Mouse (Mus musculus) CH12.LX (cell line): Measurements from ENCODE around the gene Pan3. TPM values are rescaled to one million over a fixed set of nuclear protein-coding genes. Genes with fewer than 3 reads are reported as not detected.

Experiments used
- DNase-seq: peaks from one replicate; pipeline ENCODE4 v3.0.0-alpha.2; 2013; ENCODE audit errors: extremely low read depth
- H3K27ac ChIP-seq: 2 replicates; pipeline ENCODE4 v1.5.1; 2012; ENCODE audit warnings: low read depth, mild to moderate bottlenecking, control low read depth, moderate library complexity; ENCODE audit not compliant: insufficient read depth
- H3K27me3 ChIP-seq: replicated peaks from 2 replicates; pipeline ENCODE3; 2012; ENCODE audit warnings: inconsistent platforms
- H3K36me3 ChIP-seq, 2 experiments: replicated peaks in 1 of 2; 2 replicates each; pipeline versions ENCODE3 to v1.6.1; 2012; ENCODE audit warnings: inconsistent platforms in 1 of 2, low read length in 1 of 2, mild to moderate bottlenecking in 1 of 2, mixed read lengths in 1 of 2, moderate library complexity in 1 of 2; ENCODE audit not compliant: control insufficient read depth in 1 of 2, insufficient read depth in 1 of 2
- H3K4me1 ChIP-seq, 2 experiments: 2 replicates each; pipeline ENCODE4 v1.6.1; 2012; ENCODE audit warnings: inconsistent platforms in 1 of 2, moderate library complexity in 1 of 2; ENCODE audit not compliant: insufficient read depth in 2 of 2, control insufficient read depth in 1 of 2
- H3K4me2 ChIP-seq: 2 replicates; pipeline ENCODE4 v1.6.1; 2012; ENCODE audit warnings: low read depth, mild to moderate bottlenecking, control low read depth; ENCODE audit not compliant: poor library complexity, insufficient read depth, severe bottlenecking
- H3K4me3 ChIP-seq, 3 experiments: fragments of 150-350 bp in 1 of 3; sonication (generic) in 1 of 3; replicated peaks in 1 of 3; 2 replicates each; pipeline versions ENCODE3 to v1.5.1; 2011 to 2012; ENCODE audit warnings: low read depth in 2 of 3, low read length in 2 of 3, mild to moderate bottlenecking in 2 of 3, moderate library complexity in 2 of 3, control low read depth in 1 of 3, improper control_type of control experiment in 1 of 3, inconsistent platforms in 1 of 3, mixed read lengths in 1 of 3; ENCODE audit not compliant: poor library complexity in 1 of 3
- H3K79me2 ChIP-seq: replicated peaks from 2 replicates; pipeline ENCODE4 v1.6.1; 2012; ENCODE audit warnings: mild to moderate bottlenecking, moderate library complexity; ENCODE audit not compliant: control insufficient read depth, poor library complexity, insufficient read depth, severe bottlenecking; ENCODE audit errors: extremely low read depth
- H3K9ac ChIP-seq: 2 replicates; pipeline ENCODE4 v1.6.1; 2012; ENCODE audit warnings: low read depth, mild to moderate bottlenecking, control low read depth, moderate library complexity; ENCODE audit not compliant: insufficient read depth
- H3K9me3 ChIP-seq: replicated peaks from 2 replicates; pipeline ENCODE3; 2012; ENCODE audit warnings: low read length, inconsistent platforms, mixed read lengths
- CHD1 ChIP-seq: IDR thresholded peaks from 2 replicates; pipeline ENCODE4 v1.6.1; 2012; ENCODE audit warnings: low read depth, low read length, improper control_type of control experiment, inconsistent platforms
- CHD2 ChIP-seq: IDR thresholded peaks from 2 replicates; pipeline ENCODE4 v1.6.1; 2011; ENCODE audit warnings: low read length, improper control_type of control experiment
- CTCF ChIP-seq, 2 experiments: IDR thresholded peaks in 1 of 2; conservative IDR thresholded peaks in 1 of 2; 2 replicates each; pipeline ENCODE4 v1.5.1; 2011 to 2012; ENCODE audit warnings: low read depth in 2 of 2, low read length in 2 of 2, improper control_type of control experiment in 1 of 2, inconsistent platforms in 1 of 2, mild to moderate bottlenecking in 1 of 2, moderate library complexity in 1 of 2
- EP300 ChIP-seq: IDR thresholded peaks from 2 replicates; pipeline ENCODE4 v1.6.1; 2011; ENCODE audit warnings: low read length, improper control_type of control experiment
- ETS1 ChIP-seq: conservative IDR thresholded peaks from 2 replicates; pipeline ENCODE4 v1.6.1; 2012; ENCODE audit warnings: low read depth, mild to moderate bottlenecking, inconsistent platforms, low read length, improper control_type of control experiment, moderate library complexity
- GABPA ChIP-seq: IDR thresholded peaks from 2 replicates; pipeline ENCODE4 v1.6.1; 2012; ENCODE audit warnings: low read depth, low read length, improper control_type of control experiment, inconsistent platforms; ENCODE audit not compliant: insufficient replicate concordance
- IRF4 ChIP-seq: IDR thresholded peaks from 2 replicates; pipeline ENCODE4 v1.6.1; 2014; ENCODE audit warnings: low read depth, mild to moderate bottlenecking, inconsistent platforms, low read length, improper control_type of control experiment
- JUND ChIP-seq: conservative IDR thresholded peaks from 2 replicates; pipeline ENCODE4 v1.6.1; 2011; ENCODE audit warnings: low read depth, low read length, improper control_type of control experiment
- KAT2A ChIP-seq: IDR thresholded peaks from 2 replicates; pipeline ENCODE4 v1.6.1; 2012; ENCODE audit warnings: low read length, improper control_type of control experiment, inconsistent platforms; ENCODE audit not compliant: insufficient replicate concordance
- MYC ChIP-seq: IDR thresholded peaks from 2 replicates; pipeline ENCODE4 v1.6.1; 2011; ENCODE audit warnings: low read depth, mild to moderate bottlenecking, improper control_type of control experiment, low read length
- NELFE ChIP-seq: IDR thresholded peaks from 2 replicates; pipeline ENCODE4 v1.6.1; 2011; ENCODE audit warnings: low read depth, low read length, improper control_type of control experiment
- NRF1 ChIP-seq: IDR thresholded peaks from 2 replicates; pipeline ENCODE4 v1.6.1; 2014; ENCODE audit warnings: low read depth, mild to moderate bottlenecking, inconsistent platforms, low read length, improper control_type of control experiment, moderate library complexity
- PAX5 ChIP-seq: IDR thresholded peaks from 2 replicates; pipeline ENCODE4 v1.6.1; 2012; ENCODE audit warnings: low read length, inconsistent platforms, mixed read lengths
- POLR2A ChIP-seq: IDR thresholded peaks from 2 replicates; pipeline ENCODE4 v1.6.1; 2011; ENCODE audit warnings: low read depth, mild to moderate bottlenecking, improper control_type of control experiment, low read length
- RAD21 ChIP-seq: IDR thresholded peaks from 2 replicates; pipeline ENCODE4 v1.6.1; 2011; ENCODE audit warnings: low read depth, mild to moderate bottlenecking, low read length, improper control_type of control experiment, moderate library complexity
- SIN3A ChIP-seq: IDR thresholded peaks from 2 replicates; pipeline ENCODE4 v1.6.1; 2012; ENCODE audit warnings: low read length, improper control_type of control experiment, inconsistent platforms
- SMC3 ChIP-seq: IDR thresholded peaks from 2 replicates; pipeline ENCODE4 v1.6.1; 2011; ENCODE audit warnings: low read depth, low read length, improper control_type of control experiment
- TBP ChIP-seq: conservative IDR thresholded peaks from 2 replicates; pipeline ENCODE4 v1.6.1; 2011; ENCODE audit warnings: low read depth, low read length, improper control_type of control experiment
- UBTF ChIP-seq: IDR thresholded peaks from 2 replicates; pipeline ENCODE4 v1.6.1; 2012; ENCODE audit warnings: low read depth, mild to moderate bottlenecking, inconsistent platforms, low read length, improper control_type of control experiment, moderate library complexity
- USF2 ChIP-seq: conservative IDR thresholded peaks from 2 replicates; pipeline ENCODE4 v1.6.1; 2011; ENCODE audit warnings: low read depth, low read length, improper control_type of control experiment
- ZMIZ1 ChIP-seq: IDR thresholded peaks from 2 replicates; pipeline ENCODE4 v1.6.1; 2012; ENCODE audit warnings: low read depth, mild to moderate bottlenecking, inconsistent platforms, low read length, improper control_type of control experiment
- dilution Hi-C: fragments of 300-500 bp; cut with MboI; formaldehyde crosslinking; loops from 2 replicates; pipeline ENCODE4 v1.14.3; 2020; ENCODE audit warnings: low sequenced_read_pairs; ENCODE audit not compliant: extremely low pct_unique_long_range_greater_than_20kb, extremely low pct_ligation_motif_present
- in situ Hi-C: fragments of 300-500 bp; cut with MboI; formaldehyde crosslinking; loops from 3 replicates; pipeline ENCODE4 v1.14.3; 2019; ENCODE audit warnings: low sequenced_read_pairs, low pct_ligation_motif_present, low pct_unique_long_range_greater_than_20kb, mixed read lengths
- polyA plus RNA-seq: library from polyadenylated mRNA; unstranded; fragments of >175 nt; gene quantifications from 2 replicates; pipeline ENCODE4 v1.2.1, GENCODE M21; 2012; ENCODE audit warnings: low read depth; ENCODE audit not compliant: insufficient read length
- total RNA-seq, 2 experiments: library from RNA; depleted of rRNA; stranded (reverse); fragments of 300-350 nt in 1 of 2; fragments of >200 nt in 1 of 2; gene quantifications; 2 replicates each; pipeline ENCODE4 v1.2.3; 2012 to 2014

Pan3 gene
- total and polyA plus RNA-seq, 3 experiments = 37.6 to 43.5 (median 40.2) TPM

GRCm38 (mm10) chr5:147456491-147456890 lies 26.5 kb downstream of the Pan3 start:
- DNase-seq = no peak
- H3K36me3 ChIP-seq = peaks cover 25 to 58% of the 10 kb centered on the region in 2 experiments

GRCm38 (mm10) chr5:147459821-147460567 lies 30.0 kb downstream of the Pan3 start:
- Histone ChIP-seq H3K36me3 (peaks cover 23 to 61% of the 10 kb centered on the region in 2 experiments), H3K4me3 (no peak overlapping the region), H3K27me3 (no peaks in the 10 kb centered on the region), H3K4me2 (no peak overlapping the region), H3K4me1 (peaks cover 0 to 31% of the 10 kb centered on the region in 2 experiments; a peak in 3 of 4 replicates), H3K9ac (no peak overlapping the region), H3K79me2 (peaks cover 16% of the 10 kb centered on the region), H3K9me3 (no peaks in the 10 kb centered on the region), H3K27ac (no peak overlapping the region)
- dilution Hi-C loops (no loop called here), in situ Hi-C loops (no loop called here)
- TF ChIP-seq CHD1 (no peak), KAT2A (no peak), IRF4 (no peak), SMC3 (no peak), SIN3A (no peak), TBP (no peak)
- no peak for DNase-seq

More at GRCm38 (mm10) chr5:147456491-147456890, 26.5 kb downstream of the Pan3 start:
- no peaks in the 10 kb centered on the region for H3K27me3 ChIP-seq
- H3K4me3 ChIP-seq = no peak overlapping the region
- TF ChIP-seq RAD21 = no peak
- TF ChIP-seq JUND = no peak
- no peak for TF ChIP-seq ETS1
- no peak for TF ChIP-seq PAX5
- no peak for TF ChIP-seq GABPA
- TF ChIP-seq SIN3A = no peak
- TF ChIP-seq POLR2A = no peak
- TF ChIP-seq NRF1 = no peak
- TF ChIP-seq USF2 = no peak
- no peak for TF ChIP-seq IRF4
- TF ChIP-seq SMC3 = no peak
- no peak for TF ChIP-seq CTCF (conservative IDR thresholded peaks at IDR 0.05 in 1 of 2, IDR thresholded peaks at IDR 0.05 in 1 of 2; ENCODE audit: low read depth in 2 of 2, low read length in 2 of 2)
- TF ChIP-seq KAT2A = no peak
- TF ChIP-seq ZMIZ1 = no peak
- no peak for TF ChIP-seq UBTF
- TF ChIP-seq MYC = no peak
- no peak for TF ChIP-seq NELFE
- no peak for TF ChIP-seq CHD2
- TF ChIP-seq EP300 = no peak
- TF ChIP-seq, all 38 proteins: peak for 0
- Histone ChIP-seq H3K4me1 (peaks cover 0 to 25% of the 10 kb centered on the region in 2 experiments; a peak in 3 of 4 replicates), H3K9me3 (no peaks in the 10 kb centered on the region), H3K9ac (no peak overlapping the region), H3K79me2 (peaks cover 10% of the 10 kb centered on the region), H3K27ac (no peak overlapping the region), H3K4me2 (no peak overlapping the region)
- dilution Hi-C loops (no loop called here), in situ Hi-C loops (no loop called here)
